ENCODE assay signal across 22 mouse cellular contexts in the genomic region with DNA sequence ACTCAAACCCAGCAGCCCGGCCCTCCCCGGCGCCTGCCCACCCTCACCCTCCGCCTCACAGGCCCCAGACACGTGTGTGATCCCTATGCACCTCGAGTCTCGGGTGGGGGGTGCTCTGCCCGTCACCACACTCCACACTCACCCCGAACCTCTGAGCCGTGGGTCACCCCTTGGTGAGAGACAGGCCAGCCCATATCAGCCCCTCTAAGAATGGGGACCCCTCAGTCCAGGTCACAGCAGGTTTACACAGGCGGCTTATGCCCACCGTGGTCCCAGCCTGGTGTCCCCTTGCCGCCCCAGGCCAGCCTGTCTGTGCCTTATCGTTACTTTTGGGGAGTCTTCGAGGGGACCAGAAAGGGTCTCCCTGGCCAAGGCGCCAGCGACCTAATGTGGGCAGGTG. TPM values are rescaled to one million over a fixed set of nuclear protein-coding genes. Genes with fewer than 3 reads are reported as not detected.
A peak's percentile ranks its signal among the peaks of the same experiment; 100 is the strongest.
DNase-seq lines count a peak whose midpoint lies in the region; ATAC-seq lines count a peak whose summit lies in the region.
"Had no signal": no experiment of that assay in that cellular context is flagged by ENCODE, and none has a peak within 500 bp of the region (broad histone marks: within the 10 kb centered on the region; RNA-seq: fewer than 3 reads in every experiment).

No protein-coding gene starts in this region.

- ATAC-seq in heart, embryonic 12.5 days (ENCODE audit: insufficient number of reproducible peaks, low FRiP score): 0 out of 2 replicates have a peak, but pooled peaks have one; percentile 12
- no peak for ATAC-seq in kidney, embryonic 15.5 days (replicated peaks; ENCODE audit: low FRiP score)
- no peak for ATAC-seq in kidney, embryonic 14.5 days (ENCODE audit: low FRiP score, low TSS enrichment)
- ATAC-seq: forebrain, embryonic 13.5 days; forebrain, postnatal 0 days; hindbrain, embryonic 16.5 days had no signal

- no peak overlapping the region for H3K9ac ChIP-seq in heart, embryonic 12.5 days
- H3K9ac ChIP-seq in kidney, embryonic 15.5 days: no peak overlapping the region
- H3K9ac ChIP-seq in kidney, embryonic 14.5 days (ENCODE audit: low read depth, low read length): no peak overlapping the region
- H3K9ac ChIP-seq: forebrain, embryonic 13.5 days; forebrain, postnatal 0 days; heart, embryonic 15.5 days had no signal

- no peak overlapping the region for H3K4me3 ChIP-seq in heart, embryonic 12.5 days
- no peak overlapping the region for H3K4me3 ChIP-seq in kidney, embryonic 15.5 days (replicated peaks)
- no peak overlapping the region for H3K4me3 ChIP-seq in kidney, embryonic 14.5 days (ENCODE audit: low read length)
- 0 out of 2 replicates have a peak overlapping the region, but pooled peaks have one; percentile 5 for H3K4me3 ChIP-seq in embryonic facial prominence, embryonic 10.5 days
- H3K4me3 ChIP-seq: forebrain, embryonic 13.5 days; heart, embryonic 10.5 days; heart, embryonic 15.5 days had no signal

- H3K36me3 ChIP-seq in heart, embryonic 12.5 days: peaks cover 43% of the 10 kb centered on the region
- H3K36me3 ChIP-seq in kidney, embryonic 15.5 days: peaks cover 40% of the 10 kb centered on the region
- H3K36me3 ChIP-seq in kidney, embryonic 14.5 days (ENCODE audit: control insufficient read depth, insufficient read depth, low read length): peaks cover 39% of the 10 kb centered on the region
- peaks cover 59% of the 10 kb centered on the region for H3K36me3 ChIP-seq in embryonic facial prominence, embryonic 10.5 days (replicated peaks)
- H3K36me3 ChIP-seq: G1E had no signal

- H3K4me2 ChIP-seq in heart, embryonic 12.5 days: no peak overlapping the region
- H3K4me2 ChIP-seq in kidney, embryonic 15.5 days: no peak overlapping the region
- no peak overlapping the region for H3K4me2 ChIP-seq in kidney, embryonic 14.5 days (replicated peaks; ENCODE audit: low read depth, low read length)
- H3K4me2 ChIP-seq: forebrain, embryonic 13.5 days; heart, embryonic 15.5 days had no signal

- no peaks in the 10 kb centered on the region for H3K27me3 ChIP-seq in heart, embryonic 12.5 days (replicated peaks)
- no peaks in the 10 kb centered on the region for H3K27me3 ChIP-seq in kidney, embryonic 15.5 days
- H3K27me3 ChIP-seq in kidney, embryonic 14.5 days (ENCODE audit: control insufficient read depth, insufficient read depth, low read length): no peaks in the 10 kb centered on the region
- no peaks in the 10 kb centered on the region; the same call in 1 of the 2 replicates for H3K27me3 ChIP-seq in embryonic facial prominence, embryonic 10.5 days (replicated peaks; ENCODE audit: low read depth, poor library complexity, severe bottlenecking)
- H3K27me3 ChIP-seq: forebrain, embryonic 13.5 days; heart, embryonic 15.5 days had no signal

- WGBS in heart, embryonic 12.5 days: 88% methylated on average over 17 of the region's 17 CpGs
- WGBS in kidney, embryonic 15.5 days: 92% methylated on average over 17 of the region's 17 CpGs
- WGBS in kidney, embryonic 14.5 days: 96% methylated on average over 17 of the region's 17 CpGs
- WGBS in embryonic facial prominence, embryonic 10.5 days: 94% methylated on average over 17 of the region's 17 CpGs

- H3K27ac ChIP-seq in heart, embryonic 12.5 days (ENCODE audit: poor library complexity, severe bottlenecking): no peak overlapping the region
- peak overlapping the region; percentile 83; the same call in 1 of the 2 replicates for H3K27ac ChIP-seq in kidney, embryonic 15.5 days
- no peak overlapping the region for H3K27ac ChIP-seq in kidney, embryonic 14.5 days (ENCODE audit: low read depth, low read length)
- H3K27ac ChIP-seq in embryonic facial prominence, embryonic 10.5 days (replicated peaks): no peak overlapping the region
- H3K27ac ChIP-seq: forebrain, embryonic 13.5 days; heart, embryonic 10.5 days; heart, embryonic 15.5 days had no signal

- no peak for DNase-seq in heart, postnatal 36 days
- no peak for DNase-seq in embryonic facial prominence, embryonic 10.5 days (ENCODE audit: low spot score)
- no peak for DNase-seq in adrenal gland, adult 18-20 months (ENCODE audit: low spot score in 2 of 2)
- DNase-seq: adrenal gland, postnatal 10 days; cerebellum, adult 11-12 months; cerebellum, adult 9-10 months; cerebellum, postnatal 36 days; forebrain, postnatal 0 days; gastrocnemius, postnatal 36 days; heart, adult 18-20 months had no signal

- H3K9me3 ChIP-seq in heart, embryonic 12.5 days (replicated peaks): no peaks in the 10 kb centered on the region
- no peaks in the 10 kb centered on the region for H3K9me3 ChIP-seq in kidney, embryonic 15.5 days (replicated peaks)
- H3K9me3 ChIP-seq in kidney, embryonic 14.5 days (ENCODE audit: control insufficient read depth, low read length): no peaks in the 10 kb centered on the region
- no peaks in the 10 kb centered on the region for H3K9me3 ChIP-seq in embryonic facial prominence, embryonic 10.5 days
- H3K9me3 ChIP-seq: forebrain, embryonic 13.5 days; G1E; heart, embryonic 10.5 days; heart, embryonic 15.5 days had no signal

- peaks cover 25% of the 10 kb centered on the region for H3K4me1 ChIP-seq in heart, embryonic 12.5 days (replicated peaks)
- H3K4me1 ChIP-seq in kidney, embryonic 15.5 days: peaks cover 69% of the 10 kb centered on the region
- H3K4me1 ChIP-seq in kidney, embryonic 14.5 days (ENCODE audit: control insufficient read depth, insufficient read depth, low read length): peaks cover 35% of the 10 kb centered on the region
- H3K4me1 ChIP-seq in embryonic facial prominence, embryonic 10.5 days: peaks cover 45% of the 10 kb centered on the region

- intact Hi-C loops in heart, postnatal 36 days (cut with DNase I): no loop called here

RNA-seq across cellular contexts. Expression of a gene that starts 1.2 kb away (rescaled TPM):
- 0.40 and 0.60 TPM in 2 replicates for polyA plus RNA-seq in heart, embryonic 12.5 days (2016; fragmentation: Nextera tagmentation; extraction: Ambion mirVana)
- under 1 TPM in 1 of 2 experiments, not detected in 1; 0.62 TPM for total RNA-seq in heart, postnatal 36 days (2021)
- polyA plus RNA-seq in kidney, embryonic 15.5 days (2015; fragmentation: Nextera tagmentation; extraction: Ambion mirVana): 14.9 and 15.2 TPM in 2 replicates
- 4.1 and 9.0 TPM in 2 replicates for polyA plus RNA-seq in kidney, embryonic 14.5 days (2014; fragmentation: Nextera tagmentation; extraction: Ambion mirVana)
- 1.7 and 2.2 TPM in 2 replicates for polyA plus RNA-seq in embryonic facial prominence, embryonic 10.5 days (2016; fragmentation: Nextera tagmentation; extraction: Ambion mirVana)
- under 1 TPM; 0.60 to 0.74 TPM for total RNA-seq in adrenal gland, adult 18-20 months (2021)
- total RNA-seq: gastrocnemius, postnatal 36 days had no signal
- polyA plus RNA-seq: G1E had no signal

RNA-seq across cellular contexts. Expression of a gene that starts 26.2 kb away (rescaled TPM):
- polyA plus RNA-seq in heart, embryonic 12.5 days (2016; fragmentation: Nextera tagmentation; extraction: Ambion mirVana): 72.4 and 80.8 TPM in 2 replicates
- total RNA-seq in heart, postnatal 36 days (2021): 10 to 100 TPM; 56.0 to 87.0 TPM
- 144 and 158 TPM in 2 replicates for polyA plus RNA-seq in kidney, embryonic 15.5 days (2015; fragmentation: Nextera tagmentation; extraction: Ambion mirVana)
- polyA plus RNA-seq in kidney, embryonic 14.5 days (2014; fragmentation: Nextera tagmentation; extraction: Ambion mirVana): 101 and 136 TPM in 2 replicates
- polyA plus RNA-seq in embryonic facial prominence, embryonic 10.5 days (2016; fragmentation: Nextera tagmentation; extraction: Ambion mirVana): 127 and 129 TPM in 2 replicates
- total RNA-seq in adrenal gland, adult 18-20 months (2021): 10 to 100 TPM; 59.4 to 62.2 TPM

RNA-seq across cellular contexts. Expression of a gene that starts 28.8 kb away (rescaled TPM):
- polyA plus RNA-seq in heart, embryonic 12.5 days (2016; fragmentation: Nextera tagmentation; extraction: Ambion mirVana): 0.24 TPM in 1 of 2 replicates, not detected in the other
- not detected for total RNA-seq in heart, postnatal 36 days (2021)
- polyA plus RNA-seq in kidney, embryonic 15.5 days (2015; fragmentation: Nextera tagmentation; extraction: Ambion mirVana): 0.29 TPM in 1 of 2 replicates, not detected in the other
- not detected in 2 replicates for polyA plus RNA-seq in kidney, embryonic 14.5 days (2014; fragmentation: Nextera tagmentation; extraction: Ambion mirVana)
- 0.05 TPM in 1 of 2 replicates, not detected in the other for polyA plus RNA-seq in embryonic facial prominence, embryonic 10.5 days (2016; fragmentation: Nextera tagmentation; extraction: Ambion mirVana)
- total RNA-seq in adrenal gland, adult 18-20 months (2021): not detected
- total RNA-seq: forebrain, postnatal 0 days; gastrocnemius, adult 18-20 months; gastrocnemius, postnatal 36 days; heart, adult 18-20 months; heart, postnatal 25 days had no signal
- polyA plus RNA-seq: embryonic facial prominence, embryonic 14.5 days; G1E; heart, embryonic 10.5 days; hindbrain, embryonic 11.5 days; hindbrain, embryonic 16.5 days had no signal

RNA-seq across cellular contexts. Expression of a gene that starts 34.6 kb away (rescaled TPM):
- polyA plus RNA-seq in heart, embryonic 12.5 days (2016; fragmentation: Nextera tagmentation; extraction: Ambion mirVana): 139 and 142 TPM in 2 replicates
- 10 to 100 TPM; 50.9 to 51.2 TPM for total RNA-seq in heart, postnatal 36 days (2021)
- polyA plus RNA-seq in kidney, embryonic 15.5 days (2015; fragmentation: Nextera tagmentation; extraction: Ambion mirVana): 398 and 438 TPM in 2 replicates
- polyA plus RNA-seq in kidney, embryonic 14.5 days (2014; fragmentation: Nextera tagmentation; extraction: Ambion mirVana): 279 and 333 TPM in 2 replicates
- 406 and 416 TPM in 2 replicates for polyA plus RNA-seq in embryonic facial prominence, embryonic 10.5 days (2016; fragmentation: Nextera tagmentation; extraction: Ambion mirVana)
- 100 to 1,000 TPM; 301 to 357 TPM for total RNA-seq in adrenal gland, adult 18-20 months (2021)

RNA-seq across cellular contexts. Expression of a gene that starts 42.5 kb away (rescaled TPM):
- polyA plus RNA-seq in heart, embryonic 12.5 days (2016; fragmentation: Nextera tagmentation; extraction: Ambion mirVana): 21.1 and 21.9 TPM in 2 replicates
- total RNA-seq in heart, postnatal 36 days (2021): 1 to 10 TPM; 4.2 to 4.3 TPM
- polyA plus RNA-seq in kidney, embryonic 15.5 days (2015; fragmentation: Nextera tagmentation; extraction: Ambion mirVana): 15.3 and 15.6 TPM in 2 replicates
- 4.9 and 8.2 TPM in 2 replicates for polyA plus RNA-seq in kidney, embryonic 14.5 days (2014; fragmentation: Nextera tagmentation; extraction: Ambion mirVana)
- 1.9 and 2.2 TPM in 2 replicates for polyA plus RNA-seq in embryonic facial prominence, embryonic 10.5 days (2016; fragmentation: Nextera tagmentation; extraction: Ambion mirVana)
- 10 to 100 TPM; 11.0 to 28.5 TPM for total RNA-seq in adrenal gland, adult 18-20 months (2021)
